Mouse (Mus musculus) liver, adult 2 months (tissue): ENCODE results near the gene Homer1.

Source experiments
- CTCF ChIP-seq: fragments of 200-500 bp; IDR thresholded peaks from 2 replicates; pipeline ENCODE4 v1.5.1; 2011; ENCODE audit warnings: low read depth, low read length, control low read depth
- POLR2A ChIP-seq: fragments of 200-500 bp; IDR thresholded peaks from 2 replicates; pipeline ENCODE4 v1.6.1; 2011; ENCODE audit warnings: low read length, control low read depth; ENCODE audit not compliant: insufficient read depth; ENCODE audit errors: extremely low read depth

DNA sequence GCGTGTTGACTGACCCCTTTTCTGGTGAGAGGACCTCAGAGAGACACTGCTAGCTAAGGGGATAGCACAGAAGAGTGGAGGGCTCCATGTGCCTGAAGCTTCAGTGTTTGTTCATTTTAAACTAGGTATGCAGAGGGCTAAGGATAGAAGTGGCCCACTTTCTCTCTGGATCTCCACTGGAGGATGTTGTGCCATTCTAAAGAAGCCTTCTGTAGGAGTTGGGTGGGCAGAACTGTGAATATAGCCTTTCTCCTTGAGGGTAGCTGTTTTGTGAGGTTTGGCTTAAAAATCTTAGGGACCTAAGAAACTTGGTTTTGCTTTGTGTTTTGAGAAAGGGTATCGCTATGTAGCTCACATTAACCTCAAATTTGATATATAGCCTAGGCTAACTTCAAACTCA is 32.3 kb upstream of the Homer1 start:
- no peak for TF ChIP-seq POLR2A
- TF ChIP-seq CTCF = no peak
